Mouse (Mus musculus): ENCODE data around the gene Olfr1392. TPM values are rescaled to one million over a fixed set of nuclear protein-coding genes. Genes with fewer than 3 reads are reported as not detected.
"Not testable (repeated sequence)": the region's sequence is repeated elsewhere in the genome, so short reads cannot be mapped to it uniquely, and the experiment has no call there.

Olfr1392 gene
- not detected in 2 replicates for polyA plus RNA-seq (2015; fragmentation: Nextera tagmentation; extraction: Ambion mirVana)

GRCm38 (mm10) chr11:49284982-49285381 lies at the start of gene Olfr1392:
TSS of gene Olfr1392 (plus strand) at chr11:49285282.
- H3K4me1 ChIP-seq; H3K27me3 ChIP-seq; H3K9me3 ChIP-seq; H3K9ac ChIP-seq; H3K4me2 ChIP-seq; H3K4me3 ChIP-seq; H3K36me3 ChIP-seq; ATAC-seq (ENCODE audit: borderline replicate concordance, extremely low read depth, low FRiP score, low TSS enrichment); H3K27ac ChIP-seq: not testable (repeated sequence)
- 44% methylated on average over 1 of the region's 1 CpGs for WGBS

GRCm38 (mm10) chr11:49235459-49236207 lies 49.4 kb upstream of the Olfr1392 start:
- H3K4me2 ChIP-seq: no peak overlapping the region
- no peak overlapping the region for H3K4me3 ChIP-seq
- no peaks in the 10 kb centered on the region for H3K36me3 ChIP-seq
- WGBS: 54% methylated on average over 3 of the region's 3 CpGs
- no peak overlapping the region for H3K27ac ChIP-seq
- H3K9ac ChIP-seq: no peak overlapping the region
- H3K4me1 ChIP-seq: peaks cover 4% of the 10 kb centered on the region; the same call in 1 of the 2 replicates
- 0 out of 2 replicates have a peak, but pooled peaks cover 3% of the 10 kb centered on the region for H3K27me3 ChIP-seq
- H3K9me3 ChIP-seq: no peaks in the 10 kb centered on the region
- ATAC-seq (ENCODE audit: borderline replicate concordance, extremely low read depth, low FRiP score, low TSS enrichment): no peak

GRCm38 (mm10) chr11:49236891-49237290 lies 48.2 kb upstream of the Olfr1392 start:
- no peak overlapping the region for H3K27ac ChIP-seq
- ATAC-seq (ENCODE audit: borderline replicate concordance, extremely low read depth, low FRiP score, low TSS enrichment): no peak
- 57% methylated on average over 1 of the region's 1 CpGs for WGBS
- H3K9ac ChIP-seq: no peak overlapping the region
- no peaks in the 10 kb centered on the region for H3K9me3 ChIP-seq
- no peaks in the 10 kb centered on the region for H3K36me3 ChIP-seq
- H3K4me1 ChIP-seq: peaks cover 4% of the 10 kb centered on the region; the same call in 1 of the 2 replicates
- H3K4me3 ChIP-seq: no peak overlapping the region
- 0 out of 2 replicates have a peak, but pooled peaks cover 3% of the 10 kb centered on the region for H3K27me3 ChIP-seq
- no peak overlapping the region for H3K4me2 ChIP-seq

GRCm38 (mm10) chr11:49237532-49237931 lies 47.5 kb upstream of the Olfr1392 start:
- Histone ChIP-seq H3K4me3 (no peak overlapping the region), H3K27me3 (0 out of 2 replicates have a peak, but pooled peaks cover 3% of the 10 kb centered on the region), H3K9ac (no peak overlapping the region), H3K9me3 (no peaks in the 10 kb centered on the region), H3K4me2 (no peak overlapping the region), H3K4me1 (peaks cover 4% of the 10 kb centered on the region; the same call in 1 of the 2 replicates), H3K27ac (no peak overlapping the region), H3K36me3 (no peaks in the 10 kb centered on the region)
- ATAC-seq (ENCODE audit: borderline replicate concordance, extremely low read depth, low FRiP score, low TSS enrichment): no peak
- 44% methylated on average over 2 of the region's 2 CpGs for WGBS

- Histone ChIP-seq H3K36me3 (no peaks in the 10 kb centered on the region), H3K9me3 (no peaks in the 10 kb centered on the region), H3K4me2 (no peak overlapping the region), H3K4me3 (no peak overlapping the region), H3K27me3 (0 out of 2 replicates have a peak, but pooled peaks cover 3% of the 10 kb centered on the region), H3K27ac (no peak overlapping the region), H3K4me1 (peaks cover 19% of the 10 kb centered on the region), H3K9ac (no peak overlapping the region)
- no peak for ATAC-seq (ENCODE audit: borderline replicate concordance, extremely low read depth, low FRiP score, low TSS enrichment)
- WGBS: 58% methylated on average over 1 of the region's 1 CpGs
Observed at GRCm38 (mm10) chr11:49240310-49240709, 44.8 kb upstream of the Olfr1392 start.

GRCm38 (mm10) chr11:49240874-49241273 lies 44.2 kb upstream of the Olfr1392 start:
- WGBS: 77% methylated on average over 4 of the region's 4 CpGs
- H3K27ac ChIP-seq: no peak overlapping the region
- H3K36me3 ChIP-seq: no peaks in the 10 kb centered on the region

GRCm38 (mm10) chr11:49241471-49241870 lies 43.6 kb upstream of the Olfr1392 start:
- ATAC-seq (ENCODE audit: borderline replicate concordance, extremely low read depth, low FRiP score, low TSS enrichment): no peak
- Histone ChIP-seq H3K9me3 (no peaks in the 10 kb centered on the region), H3K4me1 (peaks cover 26% of the 10 kb centered on the region), H3K4me2 (no peak overlapping the region), H3K9ac (no peak overlapping the region), H3K27ac (peak overlapping the region; percentile 47; the same call in 1 of the 2 replicates), H3K36me3 (no peaks in the 10 kb centered on the region), H3K4me3 (no peak overlapping the region), H3K27me3 (0 out of 2 replicates have a peak, but pooled peaks cover 3% of the 10 kb centered on the region)
- WGBS: 14% methylated on average over 1 of the region's 1 CpGs

More at GRCm38 (mm10) chr11:49240874-49241273, 44.2 kb upstream of the Olfr1392 start:
- no peak overlapping the region for H3K4me3 ChIP-seq
- H3K27me3 ChIP-seq: 0 out of 2 replicates have a peak, but pooled peaks cover 3% of the 10 kb centered on the region
- H3K4me2 ChIP-seq: no peak overlapping the region
- peaks cover 24% of the 10 kb centered on the region for H3K4me1 ChIP-seq
- H3K9me3 ChIP-seq: no peaks in the 10 kb centered on the region
- no peak overlapping the region for H3K9ac ChIP-seq
- ATAC-seq (ENCODE audit: borderline replicate concordance, extremely low read depth, low FRiP score, low TSS enrichment): no peak

GRCm38 (mm10) chr11:49242944-49243626 lies 42.0 kb upstream of the Olfr1392 start:
- H3K9me3 ChIP-seq: no peaks in the 10 kb centered on the region
- peak overlapping the region; percentile 57 for H3K9ac ChIP-seq
- no peak for ATAC-seq (ENCODE audit: borderline replicate concordance, extremely low read depth, low FRiP score, low TSS enrichment)
- 21% methylated on average over 11 of the region's 11 CpGs for WGBS
- H3K27ac ChIP-seq: peak overlapping the region; percentile 96
- H3K4me2 ChIP-seq: peak overlapping the region; percentile 66
- H3K36me3 ChIP-seq: no peaks in the 10 kb centered on the region
- H3K4me3 ChIP-seq: peak overlapping the region; percentile 57
- H3K4me1 ChIP-seq: peaks cover 36% of the 10 kb centered on the region
- H3K27me3 ChIP-seq: no peaks in the 10 kb centered on the region

GRCm38 (mm10) chr11:49243727-49244594 lies 41.1 kb upstream of the Olfr1392 start, which contains the start of gene Mgat1:
TSS of gene Mgat1 (plus strand) at chr11:49244191.
- H3K9ac ChIP-seq: peak within 1 kb of the TSS; percentile 57
- WGBS: under 1% methylated on average over 57 of the region's 60 CpGs
- peaks cover 45% of the 10 kb centered on the region for H3K4me1 ChIP-seq

GRCm38 (mm10) chr11:49244595-49244930 lies 40.5 kb upstream of the Olfr1392 start:
- no peaks in the 10 kb centered on the region for H3K27me3 ChIP-seq
- H3K4me3 ChIP-seq: peak overlapping the region; percentile 57
- WGBS: 1% methylated on average over 4 of the region's 4 CpGs
- ATAC-seq (ENCODE audit: borderline replicate concordance, extremely low read depth, low FRiP score, low TSS enrichment): 0 out of 2 replicates have a peak, but pooled peaks have one; percentile 0
- peak overlapping the region; percentile 57 for H3K9ac ChIP-seq
- H3K27ac ChIP-seq: peak overlapping the region; percentile 96
- H3K4me1 ChIP-seq: peaks cover 51% of the 10 kb centered on the region
- peak overlapping the region; percentile 66 for H3K4me2 ChIP-seq
- H3K9me3 ChIP-seq: no peaks in the 10 kb centered on the region
- H3K36me3 ChIP-seq: no peaks in the 10 kb centered on the region

More at GRCm38 (mm10) chr11:49243727-49244594, 41.1 kb upstream of the Olfr1392 start, which contains the start of gene Mgat1:
- no peaks in the 10 kb centered on the region for H3K9me3 ChIP-seq
- no peaks in the 10 kb centered on the region for H3K27me3 ChIP-seq
- ATAC-seq (ENCODE audit: borderline replicate concordance, extremely low read depth, low FRiP score, low TSS enrichment): peak; percentile 93
- H3K36me3 ChIP-seq: no peaks in the 10 kb centered on the region
- H3K4me2 ChIP-seq: peak within 1 kb of the TSS; percentile 66
- H3K27ac ChIP-seq: peak within 1 kb of the TSS; percentile 96
- peak within 1 kb of the TSS; percentile 57 for H3K4me3 ChIP-seq

GRCm38 (mm10) chr11:49245176-49245575 lies 39.9 kb upstream of the Olfr1392 start:
- Histone ChIP-seq H3K4me2 (peak overlapping the region; percentile 66), H3K27ac (peak overlapping the region; percentile 96), H3K4me1 (peaks cover 57% of the 10 kb centered on the region), H3K9me3 (no peaks in the 10 kb centered on the region), H3K9ac (peak overlapping the region; percentile 57; the same call in 1 of the 2 replicates), H3K27me3 (no peaks in the 10 kb centered on the region), H3K36me3 (no peaks in the 10 kb centered on the region), H3K4me3 (peak overlapping the region; percentile 57)
- ATAC-seq (ENCODE audit: borderline replicate concordance, extremely low read depth, low FRiP score, low TSS enrichment): no peak
- 13% methylated on average over 7 of the region's 7 CpGs for WGBS
